Mouse (Mus musculus): ENCODE measurements at regions not wholly inside any gene's neighbourhood (a gene's known extent, or its start where the extent isn't known, plus 50 kb on each side); places are given as distances from the start of the nearest gene placed in this dataset.

DNA sequence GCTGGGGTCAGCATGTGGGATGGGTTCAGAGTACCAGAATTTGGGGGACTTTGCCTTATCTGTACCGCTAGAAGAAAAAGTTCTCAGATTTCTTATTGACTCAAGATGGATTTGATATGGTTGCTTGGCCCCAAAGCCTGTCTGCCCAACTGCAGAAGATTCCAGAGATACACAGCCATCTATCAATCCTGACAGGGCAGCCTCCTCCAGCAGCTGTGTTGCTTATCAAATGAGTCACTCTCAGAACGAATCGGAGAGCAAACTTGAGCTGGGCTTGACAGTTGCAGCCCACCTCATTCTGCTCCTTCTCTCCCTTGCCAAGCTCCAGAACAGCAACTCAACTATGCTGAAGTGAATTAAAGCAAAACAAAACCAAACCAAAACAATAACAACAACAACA is 345.9 kb downstream of the Pik3r1 start:
- no peak for DNase-seq

DNA sequence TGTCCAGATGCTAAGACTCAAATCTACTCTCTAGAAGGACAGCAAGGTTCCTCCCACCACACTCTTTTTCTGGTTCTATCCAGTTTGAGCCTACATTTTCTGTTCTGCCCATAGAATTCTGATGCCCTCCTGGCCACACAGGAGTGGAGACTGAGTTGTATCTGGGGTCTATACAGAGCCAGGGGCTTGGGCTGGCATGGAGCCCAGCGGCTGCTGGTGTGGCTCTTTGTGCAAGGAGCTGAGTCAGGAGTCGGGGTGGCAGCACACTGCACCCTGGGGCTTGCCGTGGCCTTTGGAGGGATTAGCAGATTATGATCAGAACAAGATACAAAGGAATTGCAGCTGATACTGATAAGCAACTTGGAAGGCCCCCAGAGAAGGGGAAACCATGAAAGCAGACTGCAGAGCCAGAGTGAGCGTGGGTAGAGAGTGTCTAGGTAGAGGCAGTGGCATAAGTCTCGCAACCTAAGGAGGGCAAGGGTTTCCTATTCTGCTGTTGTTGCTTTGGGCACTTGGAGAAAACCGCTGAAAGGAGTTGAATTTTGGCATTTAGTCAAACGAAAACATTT is 348.5 kb downstream of the Pik3r1 start:
- DNase-seq: no peak

- no peak for DNase-seq
Measured at GRCm38 (mm10) chr13:101418272-101418671, 349.7 kb downstream of the Pik3r1 start.

DNA sequence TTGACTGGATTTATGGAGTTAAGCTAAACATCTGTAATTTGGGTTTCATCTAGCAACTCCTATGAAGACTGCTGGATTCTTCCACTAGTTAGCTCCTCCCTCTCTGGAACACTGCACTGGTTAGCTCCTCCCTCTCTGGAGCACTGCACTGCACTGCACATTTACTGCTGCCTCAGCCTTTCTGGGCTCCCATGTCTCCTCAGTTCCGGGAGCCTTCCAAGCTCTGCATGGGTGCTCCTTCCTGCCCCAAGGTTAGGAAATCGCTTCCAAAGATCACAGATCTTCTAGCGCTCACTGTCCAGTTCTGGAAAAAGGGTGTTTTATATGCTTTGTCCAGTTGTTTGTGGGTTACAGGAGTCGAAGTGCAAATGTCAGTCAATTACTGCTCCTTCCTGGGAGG is 359.1 kb downstream of the Pik3r1 start:
- no peak for DNase-seq

- DNase-seq: no peak
Measured at GRCm38 (mm10) chr13:101407633-101408032, 360.4 kb downstream of the Pik3r1 start.

DNA sequence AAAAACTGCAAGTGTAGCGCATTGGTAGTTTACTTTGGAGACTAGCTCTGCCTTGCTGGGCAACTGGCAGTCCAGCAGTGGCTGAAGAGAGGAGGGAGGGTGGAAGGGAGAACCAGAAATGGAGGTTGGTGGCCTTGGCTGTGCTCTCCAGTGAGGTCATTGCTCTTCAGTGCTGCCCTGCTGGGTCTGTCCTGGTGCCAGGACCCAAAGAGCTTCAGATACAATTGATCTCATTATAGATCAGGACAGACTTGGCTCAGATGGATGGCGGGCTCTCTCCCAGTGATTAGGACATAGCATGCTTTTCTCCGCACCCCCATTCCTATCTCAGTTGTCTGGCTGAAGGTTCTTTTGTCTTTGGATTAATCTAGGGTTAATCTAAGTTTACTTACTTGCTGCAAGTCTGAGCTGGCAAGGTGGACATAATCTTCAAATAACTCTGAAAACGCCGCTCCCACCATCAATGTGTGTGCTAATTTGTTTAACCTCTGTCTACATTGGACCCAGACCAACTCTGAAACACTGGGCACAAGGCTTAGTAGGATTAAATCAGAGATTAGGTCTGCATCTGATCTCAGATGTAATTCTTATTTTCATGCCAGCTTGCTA is 394.3 kb downstream of the Pik3r1 start:
- no peak for DNase-seq

DNA sequence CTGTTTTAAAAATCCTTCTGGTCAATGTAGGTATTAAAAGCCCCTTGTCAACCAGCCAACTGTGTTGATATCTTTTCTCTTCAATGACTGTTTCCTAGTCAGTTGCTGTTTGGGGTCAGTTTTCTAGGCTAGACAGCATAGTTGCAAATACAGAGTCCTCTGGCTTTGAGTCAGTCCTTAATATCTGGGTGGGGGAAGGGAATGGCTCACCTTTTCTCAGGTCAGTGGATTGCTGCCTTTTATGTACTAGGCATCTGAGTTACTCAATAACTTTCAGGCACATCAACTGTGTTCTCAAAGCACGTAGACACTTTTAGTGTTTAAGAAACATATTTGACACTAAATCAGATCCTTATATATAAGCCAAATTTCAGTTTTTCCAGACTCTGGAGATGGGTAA is 396.1 kb downstream of the Pik3r1 start:
- peak; percentile 54 to 64 for DNase-seq

DNA sequence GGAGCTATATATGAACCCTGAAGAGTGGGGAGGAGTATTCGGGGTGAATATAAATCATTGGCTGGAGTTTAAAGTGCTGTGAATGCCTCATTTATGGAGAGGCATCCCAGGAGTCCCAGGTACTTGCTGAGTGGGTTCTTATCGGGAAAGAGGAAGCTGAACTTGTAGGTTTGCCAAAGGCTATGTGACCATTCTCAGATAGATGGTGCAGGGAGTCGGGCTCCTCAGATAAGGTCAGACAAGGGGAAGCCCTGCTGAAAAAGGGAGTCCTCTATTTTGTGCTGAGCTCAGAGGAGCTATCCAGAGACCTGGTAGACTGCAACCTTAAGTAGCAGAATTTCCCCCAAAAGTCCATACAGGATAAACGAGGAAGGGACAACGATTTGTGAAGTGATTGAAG is 399.8 kb downstream of the Pik3r1 start:
- DNase-seq: no peak

DNA sequence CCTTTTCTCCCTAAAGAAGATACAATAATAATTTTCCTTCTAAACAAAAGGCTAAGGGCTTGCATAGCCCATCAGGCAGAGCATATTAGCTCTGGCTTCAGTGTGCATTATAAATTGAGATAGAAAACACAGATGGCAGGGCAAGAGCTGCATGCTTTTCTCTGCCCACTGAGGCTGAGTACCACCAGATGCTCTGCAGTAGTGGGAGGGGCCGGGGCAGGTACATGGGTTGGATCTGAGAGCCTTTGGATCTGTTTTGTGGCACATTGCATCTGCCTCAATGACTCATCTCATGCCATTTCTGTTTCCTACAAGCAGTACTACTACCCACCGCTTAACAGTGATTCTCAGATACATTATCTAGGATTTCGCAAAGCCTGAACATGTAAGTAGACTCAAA is 412.7 kb downstream of the Pik3r1 start:
- no peak for DNase-seq

GRCm38 (mm10) chr13:101351123-101351522 is 416.9 kb downstream of the Pik3r1 start:
- no peak for DNase-seq

DNA sequence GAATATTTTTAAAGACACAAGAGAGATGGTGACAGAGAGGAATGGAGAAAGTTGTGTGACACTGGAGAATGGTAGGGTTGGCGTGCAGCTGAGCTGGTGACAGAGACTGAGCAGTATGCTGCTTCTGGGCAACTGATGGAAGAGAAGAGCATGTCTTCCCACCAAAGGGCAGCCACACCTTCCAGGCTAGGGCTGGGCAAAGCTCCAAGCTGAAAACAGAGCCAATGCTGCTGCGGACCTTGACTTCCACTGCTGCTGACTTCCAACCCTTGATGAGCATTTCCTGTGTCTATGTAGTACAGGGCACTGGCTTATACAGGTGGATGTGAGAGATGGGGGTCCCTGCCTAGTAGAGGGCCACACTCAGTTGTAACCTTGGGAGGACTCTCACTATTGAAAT is 418.7 kb downstream of the Pik3r1 start:
- peak; percentile 80 to 81 for DNase-seq

DNA sequence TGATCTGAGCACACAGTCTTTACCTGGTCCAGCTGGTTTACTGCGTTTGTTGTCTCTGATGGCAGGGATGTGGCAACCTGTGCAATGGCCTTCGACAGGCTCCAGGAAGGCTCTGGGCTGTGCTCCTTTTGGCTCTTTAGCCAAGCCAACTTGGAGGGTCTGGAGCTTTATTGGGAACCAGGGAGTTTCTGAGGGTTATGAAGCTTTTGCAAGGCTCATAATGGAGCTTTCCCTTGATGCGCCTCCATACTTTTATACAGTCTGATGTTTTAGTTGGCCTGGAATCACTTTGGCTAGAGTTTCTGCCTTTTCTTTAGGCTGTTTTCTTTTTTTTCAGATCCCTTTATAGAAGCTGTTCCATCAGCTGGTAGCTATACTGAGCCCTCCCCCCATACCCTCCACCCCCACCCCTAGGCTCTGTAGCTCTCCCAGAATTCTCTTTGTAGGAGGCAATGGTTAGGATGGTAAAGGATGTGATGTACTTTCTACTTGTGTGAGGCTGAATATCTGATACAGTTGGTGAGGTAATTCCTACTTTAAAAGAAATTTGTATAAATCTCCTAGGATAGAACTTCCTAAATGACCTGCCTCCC is 429.6 kb downstream of the Pik3r1 start:
- DNase-seq: no peak

- DNase-seq: no peak
Measured at GRCm38 (mm10) chr13:101318621-101319020, 449.4 kb downstream of the Pik3r1 start.

DNA sequence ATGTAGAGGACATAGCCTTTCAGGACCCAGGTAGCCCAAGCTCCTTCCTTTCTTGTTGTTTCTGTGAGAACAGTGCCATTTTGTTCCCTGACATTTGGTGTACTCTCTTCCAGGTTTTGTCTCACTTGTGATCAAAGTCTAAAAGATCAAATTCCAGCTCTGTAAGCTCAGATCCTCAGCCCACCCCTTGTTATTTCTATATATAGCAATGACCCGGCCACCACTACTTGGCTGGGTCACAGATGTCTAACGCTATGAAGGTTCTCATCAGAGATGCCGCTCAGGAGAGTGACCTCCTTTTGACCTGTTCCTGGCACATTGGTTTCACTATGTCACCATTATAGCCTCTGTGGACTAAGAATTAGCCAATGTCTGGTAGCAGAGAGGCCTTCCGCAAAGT is 451.7 kb downstream of the Pik3r1 start:
- DNase-seq: no peak

- peak in 1 of 2 experiments; percentile 54 for DNase-seq
Measured at GRCm38 (mm10) chr13:101314040-101314439, 454.0 kb downstream of the Pik3r1 start.

DNA sequence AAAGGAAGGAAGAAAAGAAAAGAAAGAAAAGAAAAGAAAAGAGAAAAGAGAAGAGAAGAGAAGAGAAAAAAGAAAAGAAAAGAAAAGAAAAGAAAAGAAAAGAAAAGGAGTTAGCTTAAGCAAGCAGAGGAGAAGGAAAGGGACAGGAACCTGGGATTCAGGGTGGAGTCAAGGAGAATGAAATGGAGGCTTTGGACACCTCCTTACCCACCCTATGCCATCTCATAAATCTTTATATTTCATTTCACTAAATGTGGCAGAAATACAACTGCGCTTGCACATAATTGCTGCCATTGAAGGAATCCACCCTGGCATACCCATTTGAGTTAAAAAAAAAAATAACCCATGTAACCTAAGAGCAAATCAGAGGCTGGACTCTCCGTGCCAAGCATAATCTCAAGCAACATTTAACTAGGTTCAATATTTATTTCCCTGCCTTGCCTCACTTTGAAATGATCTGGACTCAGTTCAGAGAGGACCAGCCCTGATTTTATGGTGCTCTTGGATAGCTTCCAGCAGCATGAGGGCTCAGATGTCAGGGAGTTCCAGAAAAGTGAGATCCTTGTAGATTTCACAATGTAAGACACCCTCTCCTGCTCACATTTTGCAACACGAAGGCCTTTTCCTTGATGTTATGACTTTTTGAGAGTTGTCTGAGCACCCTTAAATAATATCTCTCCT is 456.2 kb downstream of the Pik3r1 start:
- peak; percentile 35 to 55 for DNase-seq

DNA sequence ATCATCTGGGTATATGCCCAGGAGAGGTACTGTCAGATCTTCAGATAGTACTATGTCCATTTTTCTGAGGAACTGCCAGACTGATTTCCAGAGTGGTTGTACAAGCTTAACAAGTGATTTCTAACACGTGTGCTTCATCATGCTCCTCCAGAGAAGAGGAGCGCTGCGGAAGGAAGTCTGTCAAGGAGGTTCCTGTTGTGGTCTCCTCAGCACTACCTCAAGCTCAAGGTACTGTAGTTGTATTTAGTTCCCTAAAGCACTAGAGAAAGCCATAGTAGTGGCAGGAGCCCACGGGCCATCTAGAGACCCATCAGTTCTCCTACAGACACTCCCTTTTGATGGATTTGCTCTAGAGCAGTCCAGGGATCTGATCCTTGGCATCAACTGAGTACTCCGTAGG is 459.3 kb downstream of the Pik3r1 start:
- DNase-seq: no peak

GRCm38 (mm10) chr13:101305695-101306413 is 462.2 kb downstream of the Pik3r1 start:
- no peak for DNase-seq

GRCm38 (mm10) chr13:101305063-101305462 is 463.0 kb downstream of the Pik3r1 start:
- no peak for DNase-seq

DNA sequence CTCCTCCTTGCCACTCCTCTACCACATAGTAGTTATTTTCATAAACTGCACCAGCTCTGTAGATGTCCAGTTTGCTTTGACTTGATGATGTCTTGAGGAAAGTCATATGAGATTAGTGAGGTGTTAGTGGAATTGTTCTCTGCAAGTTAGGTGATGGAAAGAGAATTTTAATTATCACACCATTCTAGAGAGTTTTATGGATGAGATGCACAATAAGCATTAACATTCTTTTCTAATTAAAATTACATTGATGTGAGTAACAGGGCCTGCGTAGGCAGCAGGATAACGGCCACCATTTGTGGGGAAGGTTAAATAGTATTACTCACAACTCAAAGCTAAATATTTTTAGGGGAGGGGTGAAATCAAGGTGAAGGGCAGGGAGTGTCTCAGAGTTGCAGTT is 466.7 kb downstream of the Pik3r1 start:
- DNase-seq: no peak

GRCm38 (mm10) chr13:101289407-101289806 is 456.2 kb upstream of the Slc30a5 start:
- DNase-seq: no peak

- no peak for DNase-seq
Measured at GRCm38 (mm10) chr13:101287131-101287530, 453.9 kb upstream of the Slc30a5 start.
